Mouse (Mus musculus) limb, embryonic 11.5 days (tissue): Measurements from ENCODE around the gene Mterf2. TPM values are rescaled to one million over a fixed set of nuclear protein-coding genes. Genes with fewer than 3 reads are reported as not detected.

Source experiments
- ATAC-seq: fragments of 200-750 bp; cut with Nextera tagmentation; 2 replicates; pipeline ENCODE4 v1.8.0; 2017; ENCODE audit warnings: low read depth; ENCODE audit not compliant: insufficient number of reproducible peaks, low FRiP score, low TSS enrichment
- DNase-seq: peaks from one replicate; pipeline ENCODE4 v3.0.0-alpha.2; 2015; ENCODE audit warnings: low spot score
- H3K27ac ChIP-seq: fragments of 300-500 bp; sonication (generic); replicated peaks from 2 replicates; pipeline ENCODE4 v1.5.1; 2014; ENCODE audit warnings: low read depth, mild to moderate bottlenecking, low read length
- H3K27me3 ChIP-seq: fragments of 300-500 bp; sonication (generic); 2 replicates; pipeline ENCODE4 v1.6.1; 2014; ENCODE audit warnings: mild to moderate bottlenecking, low read length, mixed read lengths; ENCODE audit not compliant: control insufficient read depth, insufficient read depth
- H3K36me3 ChIP-seq: fragments of 300-500 bp; sonication (generic); 2 replicates; pipeline ENCODE4 v1.6.1; 2014; ENCODE audit warnings: mild to moderate bottlenecking, low read length, moderate library complexity, mixed read lengths; ENCODE audit not compliant: control insufficient read depth, insufficient read depth
- H3K4me1 ChIP-seq: fragments of 300-500 bp; sonication (generic); 2 replicates; pipeline ENCODE4 v1.6.1; 2014; ENCODE audit warnings: low read length, mixed read lengths; ENCODE audit not compliant: control insufficient read depth, insufficient read depth
- H3K4me2 ChIP-seq: fragments of 300-500 bp; sonication (generic); 2 replicates; pipeline ENCODE4 v1.6.1; 2014; ENCODE audit warnings: low read depth, mild to moderate bottlenecking, moderate library complexity; ENCODE audit not compliant: severe bottlenecking
- H3K4me3 ChIP-seq: fragments of 300-500 bp; sonication (generic); 2 replicates; pipeline ENCODE4 v1.5.1; 2014; ENCODE audit warnings: low read depth, low read length
- H3K9ac ChIP-seq: fragments of 300-500 bp; sonication (generic); 2 replicates; pipeline ENCODE4 v1.6.1; 2014; ENCODE audit warnings: mild to moderate bottlenecking, low read length
- H3K9me3 ChIP-seq: fragments of 300-500 bp; sonication (generic); 2 replicates; pipeline ENCODE4 v1.6.1; 2016; ENCODE audit warnings: low read length; ENCODE audit not compliant: control insufficient read depth
- WGBS: fragments of 180-500 bp; shearing (Covaris S2); extraction: QIAGEN DNeasy Blood & Tissue Kit; methylation state at CpG from one replicate; pipeline ENCODE4 v1.1.7; 2014; 5-methylcytosine and 5-hydroxymethylcytosine counted together
- polyA plus RNA-seq: library from polyadenylated mRNA; unstranded; fragments of >200 nt; fragmentation: Nextera tagmentation; extraction: Ambion mirVana; gene quantifications from 2 replicates; pipeline ENCODE4 v1.2.1, GENCODE M21; 2014

Mterf2 gene
- polyA plus RNA-seq, result 24.4 and 27.6 TPM in 2 replicates

GRCm38 (mm10) chr10:85127395-85128287 is at the start of gene Mterf2:
Gene Mterf2, minus strand, starts transcription at chr10:85128027.
- Histone ChIP-seq H3K27me3 (no peaks in the 10 kb centered on the region), H3K4me1 (peaks cover 4% of the 10 kb centered on the region; the same call in 1 of the 2 replicates), H3K4me2 (peak within 1 kb of the TSS; percentile 60), H3K9me3 (no peaks in the 10 kb centered on the region), H3K36me3 (no peaks in the 10 kb centered on the region), H3K9ac (peak within 1 kb of the TSS; percentile 70), H3K4me3 (peak within 1 kb of the TSS; percentile 69), H3K27ac (no peak within 1 kb of the TSS; the same call in 1 of the 2 replicates)
- ATAC-seq (peak; percentile 100), DNase-seq (peak; percentile 93)
- WGBS, result 9% methylated on average over 20 of the region's 20 CpGs

DNA sequence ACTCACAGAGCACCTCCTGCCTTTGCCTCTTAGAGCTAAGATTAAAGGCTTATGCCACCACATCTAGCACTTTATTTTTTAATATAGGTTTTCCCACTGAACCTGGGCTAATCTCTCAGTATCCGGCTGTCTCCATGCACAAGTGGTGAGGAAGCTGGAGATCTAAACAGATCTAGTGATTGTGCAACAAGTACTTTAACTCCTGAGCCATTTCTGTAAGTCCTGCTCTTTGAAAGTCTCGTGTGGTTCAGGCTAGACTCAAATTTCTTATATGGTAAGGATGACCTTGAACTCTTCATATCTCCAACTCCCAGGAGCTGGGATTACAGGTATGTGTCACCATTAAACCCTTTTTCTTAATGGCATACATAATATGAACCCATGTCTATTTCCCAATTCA is 48.8 kb upstream of the Mterf2 start:
- Histone ChIP-seq H3K36me3 (no peaks in the 10 kb centered on the region), H3K9ac (no peak overlapping the region), H3K4me3 (no peak overlapping the region), H3K27ac (no peak overlapping the region), H3K4me1 (no peaks in the 10 kb centered on the region), H3K27me3 (no peaks in the 10 kb centered on the region), H3K9me3 (no peaks in the 10 kb centered on the region), H3K4me2 (no peak overlapping the region)
- whole genome bisulfite sequencing, result 90% methylated on average over 2 of the region's 2 CpGs
- DNase-seq, result no peak
- no peak for ATAC-seq

GRCm38 (mm10) chr10:85165306-85165705 is 37.5 kb upstream of the Mterf2 start:
- H3K4me1 ChIP-seq, result no peaks in the 10 kb centered on the region
- no peaks in the 10 kb centered on the region for H3K36me3 ChIP-seq
- ATAC-seq (no peak), DNase-seq (no peak)
- no peaks in the 10 kb centered on the region for H3K9me3 ChIP-seq
- no peaks in the 10 kb centered on the region for H3K27me3 ChIP-seq
- H3K4me2 ChIP-seq, result no peak overlapping the region
- 90% methylated on average over 5 of the region's 5 CpGs for WGBS
- H3K9ac ChIP-seq, result no peak overlapping the region
- no peak overlapping the region for H3K27ac ChIP-seq
- H3K4me3 ChIP-seq, result no peak overlapping the region

- H3K9ac ChIP-seq, result no peak overlapping the region
- H3K9me3 ChIP-seq, result no peaks in the 10 kb centered on the region
- 94% methylated on average over 13 of the region's 13 CpGs for WGBS
- H3K4me1 ChIP-seq, result no peaks in the 10 kb centered on the region
- DNase-seq (no peak), ATAC-seq (no peak)
- H3K27ac ChIP-seq, result no peak overlapping the region
- H3K4me3 ChIP-seq, result no peak overlapping the region
- H3K36me3 ChIP-seq, result no peaks in the 10 kb centered on the region
- H3K27me3 ChIP-seq, result no peaks in the 10 kb centered on the region
- no peak overlapping the region for H3K4me2 ChIP-seq
Measured at GRCm38 (mm10) chr10:85164791-85165190, 37.0 kb upstream of the Mterf2 start.

- 89% methylated on average over 5 of the region's 5 CpGs for WGBS
- ATAC-seq (no peak), DNase-seq (no peak)
- Histone ChIP-seq H3K4me3 (no peak overlapping the region), H3K4me2 (no peak overlapping the region), H3K36me3 (no peaks in the 10 kb centered on the region), H3K9ac (no peak overlapping the region), H3K27ac (no peak overlapping the region), H3K27me3 (no peaks in the 10 kb centered on the region), H3K9me3 (no peaks in the 10 kb centered on the region), H3K4me1 (no peaks in the 10 kb centered on the region)
Measured at GRCm38 (mm10) chr10:85161745-85162351, 34.0 kb upstream of the Mterf2 start.

GRCm38 (mm10) chr10:85159989-85160619 is 32.3 kb upstream of the Mterf2 start:
- ATAC-seq, result no peak
- WGBS, result 92% methylated on average over 1 of the region's 1 CpGs
- DNase-seq, result no peak
- no peak overlapping the region for H3K4me3 ChIP-seq
- no peaks in the 10 kb centered on the region for H3K36me3 ChIP-seq
- no peaks in the 10 kb centered on the region for H3K4me1 ChIP-seq
- H3K4me2 ChIP-seq, result no peak overlapping the region
- H3K27me3 ChIP-seq, result no peaks in the 10 kb centered on the region
- H3K9ac ChIP-seq, result no peak overlapping the region
- no peaks in the 10 kb centered on the region for H3K9me3 ChIP-seq
- no peak overlapping the region for H3K27ac ChIP-seq

GRCm38 (mm10) chr10:85157451-85157850 is 29.6 kb upstream of the Mterf2 start:
- 95% methylated on average over 7 of the region's 7 CpGs for WGBS
- no peak for ATAC-seq
- no peak overlapping the region for H3K9ac ChIP-seq
- no peaks in the 10 kb centered on the region for H3K27me3 ChIP-seq
- no peak overlapping the region for H3K27ac ChIP-seq
- no peak for DNase-seq
- H3K4me2 ChIP-seq, result no peak overlapping the region
- H3K4me1 ChIP-seq, result no peaks in the 10 kb centered on the region
- no peaks in the 10 kb centered on the region for H3K9me3 ChIP-seq
- H3K4me3 ChIP-seq, result no peak overlapping the region
- no peaks in the 10 kb centered on the region for H3K36me3 ChIP-seq

GRCm38 (mm10) chr10:85154195-85154594 is 26.4 kb upstream of the Mterf2 start:
- Histone ChIP-seq H3K4me1 (no peaks in the 10 kb centered on the region), H3K9me3 (no peaks in the 10 kb centered on the region), H3K27me3 (no peaks in the 10 kb centered on the region), H3K4me3 (no peak overlapping the region), H3K27ac (no peak overlapping the region), H3K9ac (no peak overlapping the region), H3K4me2 (no peak overlapping the region), H3K36me3 (no peaks in the 10 kb centered on the region)
- ATAC-seq (no peak), DNase-seq (peak; percentile 67)
- WGBS, result 17% methylated on average over 2 of the region's 2 CpGs
